Mouse (Mus musculus): ENCODE results near the gene Nup85.

Gene Nup85

DNA sequence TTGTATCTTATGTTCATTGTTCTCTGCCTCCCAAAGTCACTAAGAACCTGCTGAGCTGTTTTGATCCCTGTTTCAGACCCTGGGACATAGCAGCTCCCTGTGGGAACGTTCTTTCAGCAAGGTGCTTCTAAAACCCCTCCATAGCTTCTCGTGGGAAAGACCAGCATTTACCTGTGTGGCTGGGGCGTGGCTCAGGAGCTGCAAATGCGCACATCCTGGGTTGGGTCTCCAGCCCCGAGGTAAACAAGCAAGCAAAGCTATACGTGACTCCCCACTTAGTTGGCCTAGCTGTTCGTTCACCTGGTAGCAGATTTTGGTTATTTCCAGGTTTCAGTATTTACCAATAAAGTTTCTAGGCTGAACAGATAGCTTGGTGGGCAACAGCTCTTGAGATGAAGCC is 68.0 kb downstream of the Nup85 start:
- DNase-seq (ENCODE audit: low spot score) = no peak

DNA sequence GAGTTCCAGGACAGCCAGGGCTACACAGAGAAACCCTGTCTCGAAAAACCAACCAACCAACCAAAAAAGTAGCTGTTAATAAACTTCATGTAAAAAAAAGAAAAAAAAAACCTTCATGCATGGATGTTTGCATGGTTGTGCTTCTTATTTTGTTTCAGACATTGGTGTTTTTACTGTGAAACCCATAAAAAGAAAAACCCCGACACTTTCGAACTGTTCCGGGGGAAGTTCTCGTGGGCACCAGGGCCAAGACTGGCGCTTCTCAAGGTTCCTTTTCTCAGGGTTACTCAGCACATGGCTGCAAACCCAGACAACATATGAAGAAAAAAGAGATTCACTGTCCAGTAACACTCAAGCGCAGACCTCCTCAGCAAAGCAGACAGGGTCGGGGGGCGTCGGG is 68.6 kb downstream of the Nup85 start:
- no peak for DNase-seq (ENCODE audit: low spot score)
